Mouse (Mus musculus): ENCODE results near the gene Ppp4r3b. TPM values are rescaled to one million over a fixed set of nuclear protein-coding genes. Genes with fewer than 3 reads are reported as not detected.
A peak's percentile ranks its signal among the peaks of the same experiment; 100 is the strongest.

Ppp4r3b gene
- total RNA-seq (2021), result 10 to 100 TPM; 50.9 to 51.5 TPM
- long read RNA-seq, full-length matches to known transcripts, result 51 of 68 reads
- long read RNA-seq, partial matches to known transcripts, result 7 of 68 reads
- long read RNA-seq, other reads (novel, unspliced or antisense), result 10 of 68 reads

GRCm38 (mm10) chr11:29172563-29173124 lies at the start of gene Ppp4r3b:
Gene Ppp4r3b (plus strand): TSS chr11:29172890.
- DNase-seq (ENCODE audit: low spot score in 2 of 2), result peak; percentile 97 to 98

- no peak for DNase-seq (ENCODE audit: low spot score in 2 of 2)
Measured at GRCm38 (mm10) chr11:29129862-29130384, 42.8 kb upstream of the Ppp4r3b start.

DNA sequence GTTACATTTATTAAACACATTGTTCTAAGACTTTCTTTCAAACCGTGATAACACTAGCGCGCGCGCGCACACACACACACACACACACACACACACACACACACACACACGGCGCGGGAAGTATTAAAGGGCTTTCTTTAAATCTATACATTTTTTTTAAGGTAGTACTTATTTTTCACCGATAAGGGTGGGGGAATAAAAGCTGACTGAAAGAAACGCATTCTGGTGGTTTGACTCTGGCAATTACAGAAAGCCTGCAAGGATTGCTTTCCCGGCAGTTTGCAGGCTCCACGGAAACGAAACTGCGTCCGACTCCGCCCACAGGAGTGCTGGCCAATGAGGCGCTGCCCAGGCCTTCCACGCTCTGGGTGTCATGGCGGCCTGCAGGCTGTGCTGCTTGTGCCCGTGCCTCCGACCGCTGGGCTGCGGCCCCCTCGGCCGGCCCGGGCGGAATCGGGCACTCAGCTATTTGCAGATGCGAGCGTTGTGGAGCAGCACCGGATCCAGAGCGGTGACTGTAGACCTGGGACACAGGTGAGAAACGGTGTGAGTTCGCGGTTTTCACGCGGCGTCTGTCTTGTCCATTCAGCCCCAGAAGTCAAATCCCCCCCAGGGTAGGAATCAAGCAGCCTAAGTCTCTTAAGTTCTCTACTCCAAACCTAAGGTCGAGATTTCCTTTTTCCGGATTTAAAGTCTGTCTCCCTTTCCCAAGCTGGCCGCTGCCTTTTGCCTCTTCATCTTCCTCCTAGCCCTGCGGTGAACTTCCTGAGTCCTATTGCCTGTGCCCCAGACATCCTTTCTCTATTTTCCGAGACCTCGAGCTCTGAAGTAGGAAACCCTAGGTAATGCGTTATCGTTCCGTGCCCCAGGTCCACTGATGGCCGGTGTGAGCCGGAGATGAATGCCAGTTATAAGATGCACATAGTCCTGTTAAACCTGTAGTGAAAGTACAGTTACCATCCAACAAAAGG lies 42.0 kb upstream of the Ppp4r3b start, which contains the start of gene Pnpt1:
TSS of gene Pnpt1 (plus strand) at position 360 of the 971 bp plus-strand sequence.
- DNase-seq (ENCODE audit: low spot score in 2 of 2), result peak; percentile 89 to 93

DNA sequence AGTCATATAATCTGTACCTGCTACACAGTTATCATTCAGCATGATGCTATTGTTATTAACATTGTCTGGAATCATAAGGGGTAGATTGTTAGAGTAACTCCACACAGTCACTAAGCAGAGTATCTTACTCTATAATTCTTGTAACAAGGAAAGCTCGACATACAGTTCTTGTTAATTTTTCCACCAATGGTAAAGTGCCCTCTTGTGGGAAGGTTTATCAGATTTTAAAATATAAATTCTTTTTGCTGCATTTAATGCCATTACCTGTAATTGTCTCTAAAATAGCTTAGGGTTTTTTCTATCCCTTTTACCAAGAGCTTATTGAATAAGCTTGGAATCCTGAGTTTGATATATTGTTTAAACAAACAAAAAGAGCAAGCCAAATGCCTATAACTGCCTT lies 32.0 kb upstream of the Ppp4r3b start:
- DNase-seq (ENCODE audit: low spot score in 2 of 2), result no peak

DNA sequence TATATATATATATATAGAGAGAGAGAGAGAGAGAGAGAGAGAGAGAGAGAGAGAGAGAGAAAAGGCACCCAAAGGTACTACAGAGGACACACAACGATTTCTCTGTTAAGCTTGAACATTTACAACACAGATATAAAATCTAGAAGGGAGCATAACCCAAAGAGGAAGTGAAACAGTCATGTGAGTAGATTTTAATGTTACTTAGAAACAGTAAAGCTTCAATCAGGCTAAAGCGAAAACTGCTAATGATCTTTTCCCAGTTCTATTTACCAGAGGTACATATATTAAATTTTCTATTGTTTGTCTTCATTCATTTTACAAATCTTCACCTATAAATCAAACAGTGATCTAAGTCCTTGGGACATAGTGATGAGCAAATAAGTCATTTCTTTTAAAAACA lies 23.8 kb upstream of the Ppp4r3b start:
- DNase-seq (ENCODE audit: low spot score in 2 of 2), result no peak

GRCm38 (mm10) chr11:29163569-29163968 lies 9.1 kb upstream of the Ppp4r3b start:
- DNase-seq (ENCODE audit: low spot score in 2 of 2), result no peak

DNA sequence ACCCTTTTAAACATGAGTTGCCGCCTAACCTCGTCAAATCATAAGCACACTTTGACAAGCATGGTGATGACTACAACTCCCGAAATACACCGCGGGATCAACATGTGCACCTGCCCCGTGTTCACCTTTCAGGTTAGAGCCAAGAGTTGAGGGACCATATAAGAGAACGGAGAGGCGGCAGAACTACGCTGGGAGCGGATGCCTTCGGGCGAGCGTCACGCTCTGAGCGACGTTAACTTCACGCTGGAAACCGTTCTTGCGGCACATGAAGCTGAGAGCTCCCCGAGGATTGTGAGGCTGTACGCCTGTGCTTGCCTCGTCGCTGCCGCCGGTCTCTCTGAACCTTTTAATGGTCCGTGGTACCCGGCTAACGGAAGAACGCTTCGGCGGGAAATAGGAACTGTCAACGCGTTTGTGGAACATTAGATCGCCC lies 715 bp upstream of the Ppp4r3b start:
- peak; percentile 45 to 71 for DNase-seq (ENCODE audit: low spot score in 2 of 2)

GRCm38 (mm10) chr11:29173125-29173631 lies 488 bp downstream of the Ppp4r3b start:
- DNase-seq (ENCODE audit: low spot score in 2 of 2), result peak in 1 of 2 experiments; percentile 62

DNA sequence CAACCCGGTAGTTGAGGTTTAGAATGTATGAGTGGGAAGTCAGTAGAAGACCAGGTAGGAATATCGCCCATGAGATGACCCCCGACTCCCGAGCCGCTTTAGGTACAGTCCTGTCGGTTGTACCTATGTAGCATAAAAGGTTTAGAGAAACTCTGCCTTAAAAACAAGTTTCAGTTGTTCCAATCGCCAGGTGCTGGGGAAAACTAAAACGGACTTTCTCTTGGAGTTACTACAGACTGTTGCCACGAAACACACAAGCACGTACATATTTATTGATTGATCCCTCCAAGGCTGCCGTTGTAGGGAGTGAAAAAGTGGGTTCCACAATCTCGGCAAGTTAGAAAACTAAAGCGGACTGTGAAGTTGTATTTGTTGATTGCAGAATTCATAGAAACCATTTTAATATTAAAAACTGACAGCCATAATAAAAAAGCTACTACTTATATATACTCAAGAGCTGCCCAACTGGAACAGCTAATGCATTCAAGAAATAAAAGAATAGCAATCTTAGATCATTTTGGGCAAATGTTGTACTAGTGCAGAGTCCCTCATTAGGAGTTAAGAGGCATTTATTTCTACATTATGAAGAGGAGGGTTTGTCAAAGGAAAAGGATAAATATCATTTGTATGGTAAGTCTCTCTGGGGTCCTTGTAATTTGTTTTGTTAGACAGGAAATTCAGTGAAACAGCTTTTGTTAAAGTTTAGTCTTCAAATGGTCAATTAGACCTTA lies 1.2 kb downstream of the Ppp4r3b start:
- no peak for DNase-seq (ENCODE audit: low spot score in 2 of 2)

DNA sequence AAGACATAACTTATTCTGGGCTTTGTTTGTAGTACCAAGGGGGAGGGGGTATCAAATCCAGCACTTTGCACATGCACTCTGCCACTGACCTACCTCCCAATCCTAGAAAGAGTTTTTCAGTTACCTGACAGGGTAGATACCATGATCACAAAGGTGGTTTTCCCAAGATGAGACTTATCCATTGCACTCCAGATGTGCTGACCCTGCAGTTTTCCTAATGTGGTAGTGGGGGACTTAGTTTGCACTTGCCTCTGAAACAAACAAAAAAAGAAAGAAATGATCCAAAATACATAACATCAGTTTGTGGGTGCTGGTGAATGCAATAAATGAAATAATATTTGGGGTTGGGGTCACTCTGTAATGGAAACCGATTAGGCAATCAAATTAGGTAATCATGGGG lies 6.6 kb downstream of the Ppp4r3b start:
- no peak for DNase-seq (ENCODE audit: low spot score in 2 of 2)

GRCm38 (mm10) chr11:29180657-29181056 lies 8.0 kb downstream of the Ppp4r3b start:
- peak; percentile 9 to 63 for DNase-seq (ENCODE audit: low spot score in 2 of 2)

DNA sequence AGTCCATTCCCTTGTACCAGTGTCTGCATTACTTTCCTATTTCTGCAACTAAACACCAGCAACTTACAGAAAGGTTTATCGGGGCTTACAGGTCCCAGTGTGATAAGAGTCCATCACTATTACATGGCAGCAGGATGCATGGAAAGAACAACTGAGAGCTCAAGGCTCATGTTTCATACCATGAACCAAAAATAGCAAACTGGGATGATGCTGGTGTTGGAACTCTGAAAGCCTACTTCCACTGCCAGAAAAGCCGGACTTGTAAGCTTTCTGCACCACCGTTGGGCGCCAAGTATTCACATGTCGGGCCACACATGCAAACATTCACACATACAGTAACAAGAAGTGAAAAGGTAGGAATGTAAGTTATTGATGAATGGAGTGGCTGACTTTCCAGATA lies 9.1 kb downstream of the Ppp4r3b start:
- no peak for DNase-seq (ENCODE audit: low spot score in 2 of 2)

GRCm38 (mm10) chr11:29188981-29189380 lies 16.3 kb downstream of the Ppp4r3b start:
- no peak for DNase-seq (ENCODE audit: low spot score in 2 of 2)

- no peak for DNase-seq (ENCODE audit: low spot score in 2 of 2)
Measured at GRCm38 (mm10) chr11:29203653-29204052, 31.0 kb downstream of the Ppp4r3b start.

GRCm38 (mm10) chr11:29209774-29210173 lies 37.1 kb downstream of the Ppp4r3b start:
- no peak for DNase-seq (ENCODE audit: low spot score in 2 of 2)

GRCm38 (mm10) chr11:29216196-29216595 lies 43.5 kb downstream of the Ppp4r3b start:
- no peak for DNase-seq (ENCODE audit: low spot score in 2 of 2)

DNA sequence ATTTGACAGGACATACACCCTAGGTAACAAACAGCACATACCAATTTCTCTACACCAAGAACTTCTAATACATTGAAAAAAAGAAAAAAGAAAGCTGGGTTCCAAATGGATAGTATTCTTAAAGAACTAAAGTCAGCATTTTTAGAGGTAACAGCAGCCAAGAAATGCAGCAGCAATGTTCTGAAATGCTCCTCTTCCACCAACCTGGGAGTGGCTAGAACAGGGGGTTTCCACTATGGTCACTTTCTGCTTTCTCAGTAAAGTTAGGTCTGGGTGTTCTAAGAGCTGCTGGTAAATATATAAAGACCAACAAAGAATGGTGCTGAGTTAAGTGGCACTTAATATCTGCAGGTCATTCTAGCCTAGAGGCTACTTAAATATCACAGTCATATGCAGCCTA lies 46.4 kb downstream of the Ppp4r3b start:
- DNase-seq (ENCODE audit: low spot score in 2 of 2), result no peak

DNA sequence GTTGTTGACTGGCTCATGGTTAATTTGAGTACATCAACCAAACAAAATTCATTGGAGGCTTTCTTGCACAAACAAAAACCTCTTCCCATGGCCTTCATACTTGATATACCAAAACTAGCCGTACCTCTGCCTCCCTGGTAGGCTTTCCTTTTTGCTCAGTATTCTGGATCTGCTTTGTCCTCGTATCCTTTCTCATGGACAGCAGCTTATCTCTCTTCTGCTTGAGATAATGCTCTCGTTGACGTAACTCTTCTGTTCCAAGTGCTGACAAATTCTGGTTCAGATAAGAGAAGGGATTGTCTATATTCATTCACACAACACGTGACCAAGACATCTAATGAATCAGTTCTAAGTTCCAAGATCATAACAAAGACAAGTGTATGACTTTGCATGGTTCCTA lies 49.6 kb downstream of the Ppp4r3b start:
- no peak for DNase-seq (ENCODE audit: low spot score in 2 of 2)

DNA sequence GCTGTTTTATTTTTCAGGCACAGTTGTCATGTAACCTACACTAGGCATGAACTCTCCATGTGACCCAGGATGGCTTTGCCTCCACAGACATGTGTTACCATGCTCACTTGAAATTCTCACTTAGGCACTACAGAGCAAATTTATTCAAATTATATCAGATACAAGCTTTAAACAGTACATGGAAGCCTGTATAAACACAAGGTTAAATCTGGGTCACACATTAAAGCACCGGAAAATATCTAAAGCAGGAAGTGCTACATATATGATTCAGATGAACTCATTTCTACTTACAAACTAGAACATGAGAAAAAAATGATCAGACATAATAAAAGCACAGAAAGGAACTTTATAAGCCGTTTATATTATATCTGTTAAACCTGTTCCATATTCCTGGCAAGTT lies 52.1 kb downstream of the Ppp4r3b start:
- no peak for DNase-seq (ENCODE audit: low spot score in 2 of 2)

DNA sequence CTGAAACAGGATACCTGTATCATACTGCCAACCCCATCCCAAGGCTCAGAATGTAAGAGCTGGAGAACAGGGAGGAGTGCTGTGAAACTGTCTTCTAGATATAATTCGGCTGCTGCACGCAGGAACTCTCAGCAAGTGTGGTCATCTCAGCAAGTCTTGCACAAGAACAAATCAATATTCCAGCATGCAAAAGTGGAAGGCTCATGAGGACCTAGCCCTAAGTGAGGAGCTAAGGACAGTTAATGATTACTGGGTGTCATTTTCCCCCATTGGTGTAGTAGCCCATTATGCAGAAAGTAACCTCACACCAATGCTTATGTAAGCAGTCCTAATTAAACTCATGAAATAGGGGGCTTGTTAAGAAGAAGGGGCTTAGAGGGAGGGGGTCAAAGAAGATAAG lies 56.3 kb downstream of the Ppp4r3b start:
- no peak for DNase-seq (ENCODE audit: low spot score in 2 of 2)

DNA sequence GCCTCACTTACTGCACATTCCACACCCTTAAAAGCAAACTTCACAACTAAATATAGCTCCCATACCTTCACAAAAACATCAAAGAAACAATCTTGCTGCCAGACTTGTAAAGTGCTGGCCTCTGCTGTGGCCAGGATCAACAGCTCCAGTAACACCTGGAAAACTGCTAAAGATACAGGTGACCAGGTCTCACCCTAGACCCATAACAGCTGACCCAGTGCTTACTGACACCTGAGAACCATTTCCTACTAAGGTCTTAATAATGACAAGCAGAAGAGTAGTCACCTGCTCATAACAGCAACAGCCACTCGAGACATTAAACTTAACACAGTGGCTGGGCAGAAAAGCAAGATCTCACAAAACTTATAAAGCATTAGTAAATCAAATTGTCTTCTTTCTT lies 60.9 kb downstream of the Ppp4r3b start:
- DNase-seq (ENCODE audit: low spot score in 2 of 2), result no peak
